Mouse (Mus musculus): ENCODE results near the gene Pcsk5.

Gene Pcsk5

DNA sequence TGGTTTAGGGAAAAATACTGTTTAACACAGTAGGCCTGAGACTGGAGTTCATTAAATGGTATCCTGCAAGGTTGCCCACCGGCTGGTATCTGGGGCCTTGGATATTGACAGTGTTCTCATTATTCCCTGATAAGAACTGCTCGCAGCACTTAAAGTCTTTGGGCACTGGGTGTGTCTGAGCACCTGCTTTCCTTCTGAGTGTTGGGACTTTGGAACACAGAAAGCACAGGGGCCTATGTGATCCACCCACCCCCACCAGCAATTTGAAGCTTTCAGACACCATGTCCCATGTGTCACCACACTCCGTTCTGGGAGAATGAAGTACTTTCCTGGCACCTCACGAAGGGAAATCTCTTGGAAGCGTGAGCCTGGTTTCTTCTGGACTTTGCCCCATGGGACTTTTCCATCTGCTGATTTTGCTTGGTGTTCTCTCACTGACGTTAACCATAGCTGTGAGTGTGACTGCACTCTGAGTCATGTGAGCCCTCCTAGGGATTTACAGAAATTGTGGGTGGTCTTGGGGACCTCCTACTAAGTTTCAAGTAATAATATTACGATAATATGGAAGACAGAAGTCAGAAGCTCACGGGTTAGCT is 92.9 kb downstream of the Pcsk5 start:
- no peak for ATAC-seq (ENCODE audit: low TSS enrichment)

DNA sequence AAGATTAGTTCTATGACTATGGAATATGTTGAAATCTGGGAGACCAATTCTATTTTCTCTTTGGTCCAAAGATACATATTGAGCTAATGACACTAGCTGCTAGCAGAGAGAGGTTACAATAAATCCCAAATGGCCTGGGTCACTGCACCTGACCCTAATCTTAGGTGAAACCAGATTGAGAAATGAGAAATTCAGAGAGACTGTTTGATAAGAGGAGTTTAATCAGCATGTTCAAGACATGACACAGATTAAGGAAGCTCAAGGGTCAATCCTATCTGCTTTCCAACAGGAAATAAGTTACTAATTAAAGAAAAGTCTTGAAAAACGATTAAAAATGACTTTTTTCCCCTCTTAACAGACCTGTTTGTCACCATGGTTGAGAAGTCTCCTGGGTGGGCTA is 96.0 kb downstream of the Pcsk5 start:
- no peak for ATAC-seq (ENCODE audit: low TSS enrichment)

DNA sequence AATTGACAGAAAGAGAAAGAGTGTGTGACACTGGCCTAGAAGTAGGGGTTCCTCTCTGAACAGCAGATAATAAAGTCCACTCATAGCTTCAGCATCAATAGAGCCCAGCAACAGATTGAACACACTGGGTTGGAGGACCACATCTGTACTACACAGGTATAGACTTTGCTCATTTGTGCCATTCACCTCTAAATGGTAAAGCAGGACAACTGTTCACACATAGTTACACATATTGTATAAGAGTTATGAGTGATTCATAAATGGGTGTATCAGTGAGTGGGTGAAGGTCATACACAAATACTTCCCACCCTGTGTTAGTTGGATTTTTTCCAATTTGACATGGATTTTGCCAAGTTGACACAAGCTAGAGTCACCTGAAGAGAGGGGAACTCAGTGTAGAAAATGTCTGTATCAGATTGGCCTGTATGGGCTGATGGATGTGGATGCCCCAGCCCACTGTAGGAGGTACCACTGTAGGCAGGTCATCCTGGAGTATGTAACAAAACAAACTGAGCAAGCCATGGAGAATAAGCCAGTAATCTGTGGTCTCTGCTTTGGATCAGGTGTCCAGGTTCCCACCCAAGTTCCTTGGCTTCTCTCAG is 104.7 kb downstream of the Pcsk5 start:
- no peak for ATAC-seq (ENCODE audit: low TSS enrichment)

DNA sequence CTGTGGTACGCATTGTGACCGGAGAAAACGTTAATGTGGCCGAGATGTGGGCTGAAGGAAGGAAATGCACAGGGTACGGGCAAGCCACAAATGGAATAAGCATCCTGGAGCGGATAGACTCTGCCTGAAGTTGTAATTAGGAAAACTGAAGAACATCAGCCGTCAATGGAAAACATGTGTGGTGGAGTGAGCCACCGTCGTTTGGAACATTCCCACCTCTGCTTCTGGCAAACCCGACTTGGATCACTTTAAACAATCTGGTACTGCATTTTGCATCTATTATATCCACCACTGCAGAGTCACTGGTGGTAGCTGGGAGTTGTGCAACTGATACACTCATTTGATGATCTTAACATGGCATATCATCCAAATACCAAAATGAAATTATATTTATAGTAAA is 120.4 kb downstream of the Pcsk5 start:
- peak; percentile 50 for ATAC-seq (ENCODE audit: low TSS enrichment)

DNA sequence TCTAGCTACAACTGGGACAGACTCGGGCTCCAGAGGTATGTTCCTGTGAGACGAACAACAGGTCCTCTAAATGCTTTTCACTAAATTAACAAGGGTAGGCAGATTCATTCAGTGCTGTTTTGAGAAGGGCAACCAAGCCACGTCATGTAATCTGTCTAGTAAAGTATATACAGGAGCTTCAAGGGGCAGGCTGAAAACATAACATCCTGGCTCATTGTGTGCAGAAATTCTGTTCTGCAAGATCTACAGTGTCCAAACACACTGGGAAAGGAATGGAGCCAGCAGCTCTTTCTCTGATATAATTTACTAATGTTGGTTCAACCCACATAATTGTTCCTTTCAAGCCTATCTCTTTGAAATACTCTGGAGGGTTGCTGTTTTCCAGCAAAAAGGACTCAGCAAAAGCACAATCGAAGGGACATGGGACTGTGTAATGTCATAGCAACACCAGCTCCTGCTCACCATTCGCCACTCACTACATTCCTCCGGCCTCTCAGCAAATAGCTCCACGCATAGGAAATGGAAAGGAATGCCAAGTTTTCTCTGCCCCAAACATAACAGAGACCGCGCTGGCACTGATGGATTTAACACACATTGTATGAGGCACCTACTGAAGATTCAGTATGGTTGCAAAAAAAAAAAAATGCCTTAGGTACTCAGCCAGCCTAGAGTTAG is 122.0 kb downstream of the Pcsk5 start:
- peak; percentile 52; the same call in 1 of the 2 replicates for ATAC-seq (ENCODE audit: low TSS enrichment)

DNA sequence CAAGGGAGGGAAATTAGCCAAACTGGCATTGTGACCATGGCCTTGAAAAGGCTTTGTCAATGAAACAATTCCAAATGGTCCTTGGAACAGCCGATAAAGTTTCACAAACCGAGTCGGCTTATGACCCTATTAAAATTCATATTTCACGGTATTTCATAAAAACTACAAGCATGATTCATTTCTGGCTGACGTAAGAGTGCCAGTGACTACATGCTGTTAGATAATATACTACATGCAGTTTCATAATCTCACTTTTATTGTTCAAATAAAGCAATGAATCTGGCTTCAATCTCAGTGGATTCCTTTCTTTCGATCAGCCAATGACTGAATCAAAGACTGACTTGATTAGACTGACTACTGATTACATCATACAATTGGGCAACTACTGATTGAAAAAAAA is 145.8 kb downstream of the Pcsk5 start:
- no peak for ATAC-seq (ENCODE audit: low TSS enrichment)

DNA sequence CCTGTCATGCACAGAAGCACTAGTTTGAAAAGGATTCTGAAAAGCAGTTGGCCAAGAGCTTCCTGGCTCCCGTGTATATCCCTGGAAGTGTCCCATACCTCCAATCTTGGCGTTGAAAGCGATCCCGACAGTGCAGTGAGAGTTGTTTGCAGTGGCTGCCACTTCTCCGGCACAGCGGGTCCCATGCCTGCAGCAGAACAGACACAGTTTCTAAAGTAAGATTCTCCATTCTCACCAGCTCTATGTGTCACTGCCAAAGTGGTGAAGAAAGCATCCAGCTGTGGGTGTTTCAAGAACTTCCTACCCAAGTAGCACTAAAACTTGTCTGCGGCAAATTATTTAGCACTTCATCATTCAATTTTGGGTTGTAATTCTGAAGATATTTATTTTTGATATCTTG is 159.1 kb downstream of the Pcsk5 start:
- ATAC-seq (ENCODE audit: low TSS enrichment), result peak; percentile 95

DNA sequence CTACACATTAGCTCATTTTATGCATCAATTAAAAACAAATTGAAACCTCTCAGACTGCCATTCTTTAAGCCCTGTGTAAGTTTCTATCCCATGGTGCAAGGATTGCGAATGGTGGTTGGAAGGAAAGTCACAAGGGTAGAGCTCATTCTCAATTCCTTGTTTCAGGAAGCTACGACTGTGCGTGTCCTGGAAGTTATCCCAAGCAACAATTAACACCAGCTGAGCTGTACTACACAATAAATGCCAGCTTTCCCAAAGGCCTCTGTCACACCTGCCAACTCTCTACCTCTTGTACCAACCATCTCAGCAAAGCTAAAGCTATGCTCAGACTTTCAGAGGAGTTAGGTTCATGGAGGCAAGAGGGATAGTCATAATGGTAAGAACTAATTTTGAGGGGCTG is 174.8 kb downstream of the Pcsk5 start:
- ATAC-seq (ENCODE audit: low TSS enrichment), result no peak

DNA sequence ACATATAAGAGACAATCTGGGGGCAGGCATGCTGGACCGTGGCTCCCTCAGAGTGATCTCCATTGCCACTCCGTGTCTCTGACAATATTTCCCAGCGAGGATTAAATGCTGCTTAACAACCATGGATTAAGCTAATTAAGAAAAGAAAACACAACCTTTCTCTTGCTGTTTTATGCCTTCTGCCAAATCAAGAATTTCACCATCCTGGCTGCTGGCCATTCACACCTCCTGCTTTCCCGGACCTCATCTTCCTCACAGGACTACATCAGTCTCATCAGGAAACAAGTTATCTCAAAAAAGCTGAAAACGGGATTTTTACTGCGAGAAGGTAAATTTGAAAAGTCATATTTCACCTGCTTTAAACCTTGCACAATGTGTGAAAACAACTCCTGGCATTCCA is 175.2 kb downstream of the Pcsk5 start:
- ATAC-seq (ENCODE audit: low TSS enrichment), result no peak

DNA sequence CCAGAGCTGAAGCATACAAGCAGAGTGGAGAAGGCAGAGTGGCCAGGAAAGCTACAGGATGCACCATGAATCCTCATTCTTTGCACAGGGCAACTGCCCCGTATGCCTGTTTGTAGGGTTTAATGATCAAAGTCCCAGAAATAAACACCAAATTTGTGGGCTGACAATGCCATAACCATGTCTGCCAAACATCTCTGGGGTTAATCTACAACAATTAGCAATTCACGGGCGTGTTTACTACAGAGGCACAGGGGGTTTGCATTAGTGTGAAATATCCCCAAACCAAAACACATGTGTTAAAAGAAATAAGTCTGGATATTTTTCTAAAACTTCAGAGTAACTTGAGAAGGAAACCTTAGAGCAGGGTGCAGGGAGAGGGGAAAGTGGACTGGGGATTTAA is 178.1 kb downstream of the Pcsk5 start:
- ATAC-seq (ENCODE audit: low TSS enrichment), result no peak

DNA sequence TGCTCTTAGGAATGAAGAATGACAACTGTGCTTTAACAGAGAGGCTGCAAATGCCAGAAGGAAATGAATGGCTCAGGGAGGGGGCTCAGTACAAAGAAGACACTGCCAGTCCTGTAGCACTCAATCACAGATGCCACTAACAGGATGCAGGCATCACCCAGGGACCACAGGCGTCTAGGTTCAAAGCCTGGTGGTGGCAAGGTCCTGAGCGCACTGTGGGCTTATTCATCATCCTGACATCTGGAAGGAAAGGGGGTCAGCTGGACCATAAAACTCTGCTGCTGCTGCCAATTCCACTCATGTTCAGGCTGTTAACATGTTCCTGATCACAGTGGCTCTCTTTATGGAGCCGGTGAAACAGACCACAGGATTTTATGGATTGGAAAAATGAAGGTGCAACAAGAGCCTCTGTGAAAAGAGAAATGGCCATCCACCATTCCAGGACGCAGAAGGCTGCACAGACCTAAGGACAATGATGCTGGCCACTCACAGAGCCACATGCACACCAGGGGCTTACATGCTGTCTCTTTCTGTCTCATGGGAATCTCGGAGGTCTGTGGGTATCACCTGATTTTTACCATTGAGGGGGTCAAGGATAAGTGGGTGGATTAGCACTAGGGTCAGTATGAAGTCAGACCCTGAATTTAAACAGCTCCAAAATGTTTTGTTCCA is 186.5 kb downstream of the Pcsk5 start:
- no peak for ATAC-seq (ENCODE audit: low TSS enrichment)

DNA sequence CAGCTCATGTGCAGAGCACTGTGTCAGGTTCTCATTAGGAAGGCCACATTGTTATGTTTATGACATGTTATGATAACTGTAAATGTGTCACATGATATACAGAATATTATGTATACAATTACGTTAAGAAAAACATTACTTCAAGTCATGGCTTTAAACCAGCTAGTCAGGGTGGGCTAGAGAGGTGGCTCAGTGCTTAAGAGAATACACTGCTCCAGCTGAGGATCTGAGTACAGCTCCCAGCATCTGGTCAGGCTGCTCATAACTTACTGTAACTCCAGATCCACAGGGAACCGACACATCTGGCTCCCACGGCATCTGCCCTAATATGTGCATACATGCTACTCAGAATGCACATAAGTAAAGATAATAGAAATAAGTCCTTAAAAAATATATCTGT is 187.5 kb downstream of the Pcsk5 start:
- ATAC-seq (ENCODE audit: low TSS enrichment), result no peak

DNA sequence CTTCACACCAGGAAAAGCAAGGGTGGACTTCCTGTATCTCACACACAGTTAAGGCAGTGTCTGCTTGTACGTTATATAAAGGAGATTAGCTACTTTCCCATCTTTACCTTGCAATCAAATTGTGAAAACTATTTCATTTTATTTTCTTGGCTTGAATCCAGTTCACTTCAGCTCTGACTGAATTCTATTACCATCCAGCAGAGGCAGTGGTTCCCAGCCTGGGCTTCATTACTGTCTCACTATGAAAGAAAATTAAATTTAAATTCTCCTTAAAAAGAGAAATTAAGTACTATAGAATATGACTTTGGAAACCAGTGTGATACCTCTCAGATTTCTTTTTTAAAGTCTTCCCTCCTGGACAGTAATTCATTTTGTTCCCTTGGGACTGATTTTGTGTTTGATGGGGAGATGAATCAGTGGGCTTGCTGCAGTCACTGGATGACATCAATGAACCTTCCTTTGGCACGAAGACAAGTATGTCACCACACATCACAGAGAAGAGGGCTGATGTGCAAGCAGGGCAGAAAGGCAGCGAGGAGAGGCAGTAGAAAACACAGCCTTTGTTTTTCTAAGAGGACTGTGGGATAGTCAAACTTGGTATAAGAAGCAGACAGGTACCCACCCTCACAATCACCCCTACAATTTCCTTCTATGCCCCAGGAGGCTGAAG is 194.2 kb downstream of the Pcsk5 start:
- no peak for ATAC-seq (ENCODE audit: low TSS enrichment)

DNA sequence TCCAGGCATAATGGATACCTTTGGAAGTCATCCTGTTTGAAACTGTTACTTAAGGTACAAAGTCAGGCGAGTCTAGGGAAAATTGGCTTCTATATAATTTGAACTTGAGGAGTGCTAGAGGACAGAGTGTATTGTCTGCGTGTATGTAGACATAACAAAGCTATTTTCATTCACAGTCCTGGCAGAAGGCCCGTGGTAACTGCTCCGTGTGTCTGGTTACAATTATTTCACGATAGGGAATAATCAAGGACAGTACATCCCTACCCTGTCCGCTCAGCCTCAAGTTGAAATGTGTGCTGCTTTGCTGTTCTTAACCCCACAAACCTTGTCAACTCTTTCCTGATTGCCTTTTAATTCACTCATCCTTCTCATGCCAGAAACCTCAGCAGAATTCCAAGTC is 201.4 kb downstream of the Pcsk5 start:
- no peak for ATAC-seq (ENCODE audit: low TSS enrichment)

DNA sequence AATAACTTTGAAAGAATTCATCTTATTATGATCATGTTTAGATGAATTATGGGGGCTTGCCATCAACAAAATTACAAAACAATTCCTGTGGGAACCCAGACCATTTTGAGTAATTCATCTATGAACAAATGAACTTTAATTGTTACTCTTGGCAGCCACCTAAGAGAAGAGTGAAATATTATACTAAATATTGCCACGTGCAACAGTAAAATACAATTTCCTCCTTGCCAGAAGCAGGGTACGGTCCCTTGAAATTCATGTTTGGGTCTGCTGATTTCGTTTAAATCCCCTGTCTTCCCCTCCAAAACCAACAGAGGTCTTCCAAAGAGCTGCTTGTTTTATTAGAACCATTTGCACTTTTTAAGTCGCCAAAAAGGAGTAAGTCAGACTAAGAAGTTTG is 221.8 kb downstream of the Pcsk5 start:
- no peak for ATAC-seq (ENCODE audit: low TSS enrichment)

DNA sequence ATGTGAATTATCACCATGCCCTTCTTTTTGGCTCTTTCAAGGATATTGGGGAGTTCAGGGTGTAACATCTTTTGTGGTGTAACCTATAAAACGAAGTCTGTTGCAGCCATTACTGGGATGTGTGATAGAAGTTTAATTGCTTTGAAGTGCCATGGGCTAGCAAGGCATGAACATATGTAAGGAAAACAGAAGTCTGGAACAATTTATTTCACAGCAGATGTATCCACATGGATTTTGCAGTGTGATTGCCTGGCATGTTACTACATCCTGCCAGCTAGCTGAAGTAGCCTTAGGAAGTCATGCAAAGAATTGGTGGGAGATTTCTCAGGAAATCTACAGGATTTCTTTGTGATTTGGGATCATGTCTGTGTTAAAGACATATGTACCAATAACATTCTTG is 230.9 kb downstream of the Pcsk5 start:
- ATAC-seq (ENCODE audit: low TSS enrichment), result no peak

DNA sequence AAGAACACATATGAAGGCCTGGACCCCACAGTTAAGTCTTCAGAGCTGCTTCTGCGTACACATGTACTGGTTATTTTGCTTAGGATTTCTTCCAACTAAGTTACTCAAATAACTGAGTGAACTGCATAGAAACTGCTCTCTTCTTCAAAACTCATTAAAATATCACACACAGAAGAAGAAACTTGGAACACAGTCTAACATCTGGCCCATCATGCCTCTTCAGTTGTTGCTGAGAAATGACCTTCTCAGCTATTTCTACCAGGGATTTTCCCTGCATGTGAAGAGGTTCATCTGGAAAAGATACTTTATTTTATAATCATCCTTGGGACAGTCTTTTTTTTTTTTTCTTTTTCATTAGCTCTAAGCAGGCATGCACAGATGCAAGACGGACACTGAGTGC is 231.3 kb downstream of the Pcsk5 start:
- ATAC-seq (ENCODE audit: low TSS enrichment), result no peak

DNA sequence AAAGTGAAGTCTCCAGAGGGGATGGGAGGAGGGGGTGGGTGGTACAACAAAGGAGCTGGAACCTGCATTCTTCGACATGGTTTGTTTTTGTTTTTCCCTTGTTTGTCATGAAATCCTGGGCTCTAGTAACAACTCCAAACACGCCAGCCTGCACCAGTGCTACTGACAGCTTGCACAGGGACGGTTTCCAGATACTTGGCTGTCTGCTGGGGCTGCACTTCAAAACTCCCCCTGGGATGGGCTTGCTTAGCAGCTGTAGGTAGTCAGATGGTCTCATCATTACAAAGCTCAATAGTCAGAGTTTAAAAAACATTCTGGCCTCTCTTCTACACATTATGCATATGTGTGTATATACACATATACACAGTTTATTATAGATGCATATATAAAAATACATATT is 234.1 kb downstream of the Pcsk5 start:
- ATAC-seq (ENCODE audit: low TSS enrichment), result no peak

DNA sequence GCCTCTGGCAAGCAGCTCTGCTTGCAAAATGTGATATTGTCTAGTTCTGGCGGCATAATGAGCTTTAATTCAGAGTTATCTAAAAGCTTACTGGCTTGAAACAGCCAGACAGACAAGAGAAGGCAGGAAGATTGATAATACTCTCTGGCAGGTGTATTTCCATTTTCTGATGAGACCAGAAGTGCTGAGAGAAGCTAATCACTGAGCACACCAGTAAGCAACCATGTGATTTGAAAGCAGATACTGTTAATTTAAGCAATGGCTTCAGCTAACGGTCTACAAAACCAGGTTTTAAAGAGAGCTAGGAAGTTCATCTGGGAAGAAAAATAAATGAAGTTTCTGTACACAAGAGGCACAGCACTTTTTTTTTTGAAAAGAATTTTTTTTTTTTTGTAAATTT is 237.1 kb downstream of the Pcsk5 start:
- ATAC-seq (ENCODE audit: low TSS enrichment), result no peak

DNA sequence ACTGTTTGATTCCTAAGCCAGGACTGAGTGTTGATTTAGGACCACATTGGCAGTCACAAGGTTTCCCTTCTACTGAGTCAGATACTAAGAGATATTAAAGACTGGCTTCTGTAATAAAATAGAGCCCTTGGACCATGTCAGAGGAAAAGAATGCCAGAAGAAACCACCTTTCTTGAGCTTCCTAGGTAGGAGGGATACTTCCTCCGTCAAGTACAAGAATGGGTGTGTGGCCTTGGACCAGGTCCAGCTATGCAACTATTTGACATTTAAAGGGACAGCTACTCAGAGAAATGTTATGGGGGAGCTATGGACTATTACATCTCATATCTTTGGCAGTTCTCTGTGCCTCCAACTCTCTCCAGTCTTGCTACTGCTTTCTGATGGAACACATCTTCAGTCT is 244.6 kb downstream of the Pcsk5 start:
- ATAC-seq (ENCODE audit: low TSS enrichment), result no peak

DNA sequence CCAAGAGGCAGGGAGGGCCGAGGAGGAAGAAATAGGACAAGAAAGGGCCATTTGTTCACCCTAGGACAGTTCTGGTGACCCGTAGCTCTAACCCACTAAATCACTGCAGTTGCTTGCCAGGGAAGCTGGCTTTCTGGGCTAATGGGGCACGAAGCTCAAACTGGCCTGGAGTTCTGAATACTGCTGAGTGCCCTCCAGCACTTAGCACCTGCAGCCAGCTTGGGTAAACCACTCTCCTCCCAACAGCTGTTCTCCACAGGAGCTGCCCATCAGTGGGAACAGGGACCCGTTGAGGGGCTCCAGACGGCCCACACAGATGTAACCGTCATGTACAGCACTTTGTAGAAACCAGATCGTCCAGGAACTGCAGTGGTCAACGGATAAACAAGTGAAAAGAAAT is 246.1 kb downstream of the Pcsk5 start:
- ATAC-seq (ENCODE audit: low TSS enrichment), result no peak

DNA sequence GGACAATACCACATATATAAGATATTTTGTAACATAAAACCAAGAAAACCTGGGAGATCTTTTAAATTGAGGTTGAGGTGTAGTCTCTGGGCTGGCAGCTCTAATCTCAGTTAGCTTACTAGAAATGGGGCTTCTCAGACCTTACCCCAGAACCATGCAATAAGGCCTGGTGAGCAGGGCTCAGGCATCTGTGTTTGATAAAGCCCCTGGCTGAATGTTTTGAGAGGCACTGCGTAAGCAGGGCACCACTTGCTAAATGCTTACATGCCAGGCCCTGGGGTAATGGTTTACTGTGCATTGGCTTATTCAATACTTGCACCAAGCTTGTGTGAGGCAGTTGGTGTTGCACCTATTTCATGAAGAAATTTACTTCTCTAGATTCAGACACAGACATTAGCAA is 247.1 kb downstream of the Pcsk5 start:
- ATAC-seq (ENCODE audit: low TSS enrichment), result no peak

DNA sequence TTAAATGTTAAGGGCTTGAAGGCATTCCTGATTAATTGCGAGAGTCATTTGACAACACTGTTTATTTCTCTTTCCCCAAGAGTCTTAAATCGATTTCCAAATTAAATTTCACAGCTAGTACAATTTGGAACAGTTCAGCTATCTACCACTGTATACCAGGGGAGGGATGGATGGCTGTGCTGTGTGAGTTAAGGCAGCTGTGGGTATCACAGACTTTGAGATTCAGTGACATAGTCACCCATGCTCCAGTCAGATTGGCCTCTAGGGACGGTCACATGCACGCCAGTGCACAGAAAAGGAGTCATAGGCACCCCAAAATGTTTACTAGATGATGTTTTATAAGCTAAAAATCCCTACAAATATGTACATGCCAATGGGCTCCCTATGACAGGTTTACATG is 260.0 kb downstream of the Pcsk5 start:
- ATAC-seq (ENCODE audit: low TSS enrichment), result no peak
